Mouse (Mus musculus) liver, embryonic 14.5 days (tissue): ENCODE data around the gene Gfod1.

Experiments
- CTCF ChIP-seq: IDR thresholded peaks from 2 replicates; pipeline ENCODE4 v1.5.1; 2016; ENCODE audit warnings: antibody characterized with exemption, low read depth, control low read depth
- EP300 ChIP-seq: IDR thresholded peaks from 2 replicates; pipeline ENCODE4 v1.6.1; 2016; ENCODE audit warnings: antibody characterized with exemption, low read depth

DNA sequence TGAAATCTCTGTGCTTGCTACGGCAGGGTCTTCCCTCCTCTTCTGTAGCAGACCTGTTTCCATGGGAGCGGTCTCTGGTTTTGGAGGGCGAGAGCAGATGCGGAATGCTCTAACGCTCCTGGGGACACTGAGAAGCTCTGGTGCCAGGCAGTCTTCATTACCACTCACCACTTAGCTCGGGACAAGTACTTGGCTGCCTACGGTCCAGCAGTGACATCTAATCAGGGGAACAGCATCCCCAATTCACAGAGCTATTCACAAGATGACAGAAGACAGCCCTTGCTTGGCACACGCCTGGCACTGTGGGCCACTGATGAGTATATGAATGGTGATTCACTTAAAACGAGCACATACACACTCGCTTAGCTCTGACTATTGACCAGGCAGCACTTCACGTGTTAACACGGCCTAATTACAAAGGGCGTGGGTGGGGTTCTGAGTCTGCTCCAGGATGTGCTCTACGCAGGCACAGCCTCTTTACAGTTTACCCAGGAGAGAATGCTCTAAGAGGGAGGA, 151.9 kb downstream of the Gfod1 start:
- no peak for TF ChIP-seq EP300
- no peak for TF ChIP-seq CTCF
